Mouse (Mus musculus) telencephalon, adult 2 months (tissue): ENCODE data around the gene Cars2.
A peak's percentile ranks its signal among the peaks of the same experiment; 100 is the strongest.
"Not testable (repeated sequence)": the region's sequence is repeated elsewhere in the genome, so short reads cannot be mapped to it uniquely, and the experiment has no call there.

Experiments used
- DNase-seq: peaks from one replicate; pipeline ENCODE4 v3.0.0-alpha.2; 2011; ENCODE audit warnings: low read depth, low spot score

Cars2 gene

GRCm38 (mm10) chr8:11556691-11557423, 6.3 kb upstream of the Cars2 start:
- DNase-seq: no peak

- peak; percentile 99 for DNase-seq
Measured at GRCm38 (mm10) chr8:11555720-11556591, 5.4 kb upstream of the Cars2 start.

GRCm38 (mm10) chr8:11554799-11555719, 4.5 kb upstream of the Cars2 start, which contains the start of gene Ing1:
TSS of gene Ing1 (plus strand) at chr8:11555571.
- peak; percentile 95 for DNase-seq

- no peak for DNase-seq
Measured at GRCm38 (mm10) chr8:11552390-11552789, 1.8 kb upstream of the Cars2 start.

GRCm38 (mm10) chr8:11551497-11551896, 914 bp upstream of the Cars2 start:
- DNase-seq: not testable (repeated sequence)

GRCm38 (mm10) chr8:11549706-11550105, 877 bp downstream of the Cars2 start:
- DNase-seq: no peak

GRCm38 (mm10) chr8:11547063-11547462, 3.5 kb downstream of the Cars2 start:
- no peak for DNase-seq

- DNase-seq: no peak
Measured at GRCm38 (mm10) chr8:11544386-11544785, 6.2 kb downstream of the Cars2 start.

- DNase-seq: no peak
Measured at GRCm38 (mm10) chr8:11542866-11543265, 7.7 kb downstream of the Cars2 start.

- DNase-seq: no peak
Measured at GRCm38 (mm10) chr8:11542031-11542430, 8.6 kb downstream of the Cars2 start.

- no peak for DNase-seq
Measured at GRCm38 (mm10) chr8:11540182-11540581, 10.4 kb downstream of the Cars2 start.

- DNase-seq: no peak
Measured at GRCm38 (mm10) chr8:11539049-11539448, 11.5 kb downstream of the Cars2 start.

- DNase-seq: no peak
Measured at GRCm38 (mm10) chr8:11534494-11534893, 16.1 kb downstream of the Cars2 start.

GRCm38 (mm10) chr8:11530849-11531248, 19.7 kb downstream of the Cars2 start:
- DNase-seq: no peak

- no peak for DNase-seq
Measured at GRCm38 (mm10) chr8:11530155-11530770, 20.3 kb downstream of the Cars2 start.

- no peak for DNase-seq
Measured at GRCm38 (mm10) chr8:11523331-11523730, 27.3 kb downstream of the Cars2 start.

GRCm38 (mm10) chr8:11518676-11519075, 31.9 kb downstream of the Cars2 start:
- no peak for DNase-seq

GRCm38 (mm10) chr8:11518056-11518396, 32.6 kb downstream of the Cars2 start:
- DNase-seq: no peak

- DNase-seq: no peak
Measured at GRCm38 (mm10) chr8:11517366-11518055, 33.1 kb downstream of the Cars2 start.

GRCm38 (mm10) chr8:11516292-11516691, 34.3 kb downstream of the Cars2 start:
- DNase-seq: no peak

GRCm38 (mm10) chr8:11513247-11513646, 37.3 kb downstream of the Cars2 start:
- DNase-seq: no peak
